Mouse (Mus musculus) adrenal gland, adult (tissue): ENCODE results near the gene Pde6c.
A peak's percentile ranks its signal among the peaks of the same experiment; 100 is the strongest.

Source experiments
- DNase-seq, 2 experiments: peaks; one replicate each; pipeline ENCODE4 v3.0.0; 2022 to 2023; ENCODE audit warnings: low spot score in 1 of 2; ENCODE audit not compliant: inconsistent age in 2 of 2

Pde6c gene

DNA sequence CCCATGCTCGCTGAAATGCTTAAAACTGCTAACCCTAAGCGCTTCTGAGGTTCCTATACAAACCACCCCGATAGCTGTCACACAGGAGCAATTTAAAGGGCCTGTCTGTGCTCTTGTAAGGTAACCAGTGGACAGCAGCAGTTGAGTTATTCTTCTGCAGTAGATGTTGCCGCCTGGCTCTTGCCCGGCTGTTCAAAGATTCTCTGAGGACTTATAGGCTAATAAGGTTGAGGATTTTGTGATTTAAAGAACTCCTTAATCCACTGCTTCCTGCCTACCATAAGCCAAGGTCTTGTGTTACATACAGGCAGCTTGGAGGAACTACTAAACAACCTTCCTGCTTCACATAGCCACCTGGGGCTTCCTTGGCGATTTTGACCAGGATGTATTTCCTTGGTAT, at the start of gene Pde6c:
Pde6c (plus strand) TSS at position 301 of the 400 bp plus-strand sequence.
- DNase-seq, result no peak

DNA sequence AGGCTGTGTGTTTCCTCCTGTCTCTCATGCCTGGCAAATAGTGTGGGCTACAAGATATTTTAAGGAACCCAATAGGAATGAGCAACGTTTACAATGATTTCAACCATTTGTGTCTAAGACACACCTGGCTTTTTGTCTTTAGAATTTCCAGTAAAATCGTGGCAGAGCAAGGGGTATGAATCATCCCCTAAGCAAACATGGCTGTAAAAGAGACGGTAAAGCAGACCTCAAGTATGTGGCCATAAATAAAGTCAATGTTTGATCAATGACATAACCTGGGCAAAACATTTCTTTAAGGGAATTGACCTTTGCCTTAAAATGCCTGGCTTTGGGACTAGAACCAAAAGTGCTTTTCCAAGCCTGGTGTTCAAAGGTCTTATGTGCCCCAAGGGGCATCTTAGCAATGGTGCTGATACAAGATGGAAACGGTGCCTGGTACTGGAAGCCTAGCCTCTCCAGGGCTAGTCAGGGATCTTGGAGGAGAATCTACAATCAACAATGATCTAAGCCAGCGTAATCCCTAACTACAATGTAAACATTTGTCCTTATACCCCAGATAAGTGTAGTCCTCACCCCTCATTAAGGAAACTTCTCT, 49.6 kb upstream of the Pde6c start:
- no peak for DNase-seq

DNA sequence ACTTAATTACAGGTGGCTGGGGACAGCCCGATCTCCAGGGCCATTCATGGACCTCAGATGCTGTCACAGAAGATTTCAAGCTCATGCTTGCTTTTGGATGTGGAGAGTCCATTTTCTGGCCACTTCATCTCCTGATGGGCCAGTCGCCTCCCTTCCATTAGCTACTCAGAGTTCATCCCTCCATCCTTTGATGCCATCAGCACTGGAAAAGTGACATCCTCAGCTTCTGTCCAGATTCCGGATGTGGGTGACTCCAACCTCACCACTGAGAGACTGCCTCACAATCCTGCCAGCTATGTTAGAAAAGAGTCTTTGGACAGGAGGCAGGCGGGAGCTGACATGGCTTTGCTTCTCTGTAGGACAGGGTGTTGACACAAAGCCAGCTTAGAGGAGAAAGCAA, 46.7 kb upstream of the Pde6c start:
- DNase-seq, result no peak

DNA sequence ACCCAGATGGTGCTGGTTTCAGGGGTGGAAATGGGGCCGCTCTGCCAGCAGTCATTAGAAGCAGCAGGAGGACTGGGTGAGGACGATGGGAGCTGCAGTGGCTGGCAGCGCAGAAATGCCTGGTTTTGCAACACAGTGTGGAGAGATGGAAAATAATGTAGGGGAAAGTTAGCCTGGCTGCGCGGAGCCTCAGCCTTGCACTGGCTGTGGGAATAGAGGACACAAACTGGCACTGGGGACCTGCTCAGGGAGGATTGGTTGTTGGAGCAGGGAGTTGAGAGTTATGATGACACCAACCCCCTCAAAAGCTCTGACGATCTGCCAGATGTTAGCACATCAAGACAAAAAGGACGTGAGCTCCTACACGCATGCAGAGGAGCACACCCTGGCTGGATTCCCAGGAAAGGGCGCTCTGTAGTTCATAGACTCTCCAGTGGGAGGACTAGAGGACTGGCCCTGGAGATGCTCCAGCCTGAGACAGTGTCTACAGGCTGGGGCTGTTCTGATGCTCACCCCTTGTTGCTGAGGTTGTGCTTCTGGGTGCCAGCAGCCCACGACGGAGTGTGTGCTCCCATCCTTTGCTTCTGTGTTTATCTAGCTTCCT, 45.5 kb upstream of the Pde6c start:
- peak in 1 of 2 experiments; percentile 75 for DNase-seq

DNA sequence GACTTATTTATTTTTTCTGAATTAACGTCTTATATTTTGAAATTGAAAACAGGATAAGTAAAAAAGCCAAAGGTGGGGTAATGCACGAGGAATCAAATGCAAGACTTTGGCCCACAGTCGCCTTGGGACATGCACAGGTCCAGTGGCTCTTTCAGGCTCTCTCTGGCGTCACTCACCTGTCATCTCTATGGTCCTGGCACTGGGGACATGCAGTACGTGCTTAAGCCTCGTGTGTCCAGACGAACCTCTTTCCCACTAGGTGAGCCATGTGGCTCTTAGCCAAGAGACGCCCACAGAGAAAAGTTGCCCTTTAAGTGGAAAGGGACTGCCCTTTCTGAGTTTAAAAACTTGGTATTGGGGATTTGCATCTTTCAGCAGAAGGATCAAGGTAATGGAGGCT, 43.2 kb upstream of the Pde6c start:
- DNase-seq, result no peak

DNA sequence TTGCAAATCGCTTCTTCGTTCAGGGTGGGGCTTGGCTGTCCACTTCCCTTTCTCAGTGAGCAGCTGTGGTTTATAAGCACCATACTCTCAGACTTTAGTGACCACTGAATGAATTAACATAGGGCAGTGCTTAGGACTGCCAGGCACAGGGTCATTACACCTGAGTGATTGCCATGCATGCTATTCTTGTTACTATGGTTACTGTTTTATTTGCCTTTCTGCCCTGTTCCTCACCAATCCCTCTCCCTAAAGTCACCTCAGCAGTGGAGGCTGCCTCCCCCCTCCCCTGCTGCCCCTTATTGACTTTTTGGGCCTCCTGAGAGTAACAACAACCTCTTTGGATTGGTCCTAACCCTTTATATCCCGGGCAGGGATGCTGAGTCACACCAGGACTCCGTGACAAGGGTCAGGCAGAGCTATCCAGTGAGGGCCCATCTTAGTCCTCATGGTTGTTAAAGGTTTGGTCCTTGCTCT, 41.0 kb upstream of the Pde6c start:
- no peak for DNase-seq

DNA sequence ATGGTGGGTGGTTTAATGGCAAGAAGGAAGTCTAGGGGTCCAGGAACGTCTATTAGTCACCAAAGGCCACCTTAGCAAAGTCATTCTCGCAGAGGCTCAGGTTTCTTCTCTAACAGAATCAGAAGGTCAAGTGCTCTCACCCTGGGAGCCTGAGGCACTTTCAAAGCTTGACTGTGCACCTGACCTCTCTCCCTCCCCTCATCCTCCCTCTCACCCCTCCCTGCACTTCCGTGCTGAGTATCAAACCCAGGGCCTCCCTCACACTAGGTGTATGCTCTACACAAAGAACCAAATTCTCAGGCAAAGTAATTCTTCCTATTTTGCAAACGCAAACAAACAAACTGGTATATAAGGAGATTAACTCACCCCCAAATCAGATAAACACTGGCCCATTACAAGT, 36.4 kb upstream of the Pde6c start:
- no peak for DNase-seq

DNA sequence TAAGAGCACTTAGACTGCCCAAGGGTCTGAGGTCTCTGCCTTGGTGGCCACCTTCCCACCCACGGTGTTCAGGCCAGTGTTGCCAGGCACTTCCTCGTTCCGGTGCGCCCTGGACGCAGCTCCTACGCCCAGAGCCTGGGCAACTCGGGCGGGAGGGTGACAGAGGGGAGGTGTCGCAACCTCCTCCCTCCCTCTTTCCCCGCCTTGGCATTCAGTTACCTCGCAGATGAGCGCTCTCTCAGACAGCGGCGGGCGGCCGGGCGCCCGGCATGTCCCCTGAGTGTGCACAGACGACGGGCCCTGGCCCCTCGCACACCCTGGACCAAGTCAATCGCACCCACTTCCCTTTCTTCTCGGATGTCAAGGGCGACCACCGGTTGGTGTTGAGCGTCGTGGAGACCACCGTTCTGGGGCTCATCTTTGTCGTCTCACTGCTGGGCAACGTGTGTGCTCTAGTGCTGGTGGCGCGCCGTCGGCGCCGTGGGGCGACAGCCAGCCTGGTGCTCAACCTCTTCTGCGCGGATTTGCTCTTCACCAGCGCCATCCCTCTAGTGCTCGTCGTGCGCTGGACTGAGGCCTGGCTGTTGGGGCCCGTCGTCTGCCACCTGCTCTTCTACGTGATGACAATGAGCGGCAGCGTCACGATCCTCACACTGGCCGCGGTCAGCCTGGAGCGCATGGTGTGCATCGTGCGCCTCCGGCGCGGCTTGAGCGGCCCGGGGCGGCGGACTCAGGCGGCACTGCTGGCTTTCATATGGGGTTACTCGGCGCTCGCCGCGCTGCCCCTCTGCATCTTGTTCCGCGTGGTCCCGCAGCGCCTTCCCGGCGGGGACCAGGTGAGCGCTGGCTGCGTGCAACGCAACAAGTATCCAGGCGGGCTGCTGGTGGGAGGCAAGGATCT, 35.5 kb upstream of the Pde6c start, which contains the start of gene Ffar4:
Ffar4 (plus strand) TSS at position 214 of the 901 bp plus-strand sequence.
- DNase-seq, result peak in 1 of 2 experiments; percentile 82

DNA sequence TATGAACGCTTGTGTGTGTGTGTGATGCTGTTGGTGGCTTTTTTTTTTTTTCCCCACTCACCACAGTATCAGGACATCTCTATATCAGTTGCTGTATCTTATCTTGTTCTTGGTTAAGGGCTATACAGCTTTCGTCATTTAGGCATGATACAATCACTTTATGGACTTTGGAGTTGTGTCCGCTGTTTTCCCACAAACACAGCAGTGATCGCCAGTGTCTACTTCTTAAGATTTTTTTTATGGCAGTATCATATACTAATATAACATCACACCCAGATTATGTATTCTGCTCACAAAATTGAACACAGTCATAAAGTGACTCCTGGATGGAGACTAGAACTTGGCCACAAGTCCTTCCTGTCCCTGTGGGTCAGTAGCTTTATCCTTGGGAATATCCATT, 24.7 kb upstream of the Pde6c start:
- DNase-seq, result no peak

DNA sequence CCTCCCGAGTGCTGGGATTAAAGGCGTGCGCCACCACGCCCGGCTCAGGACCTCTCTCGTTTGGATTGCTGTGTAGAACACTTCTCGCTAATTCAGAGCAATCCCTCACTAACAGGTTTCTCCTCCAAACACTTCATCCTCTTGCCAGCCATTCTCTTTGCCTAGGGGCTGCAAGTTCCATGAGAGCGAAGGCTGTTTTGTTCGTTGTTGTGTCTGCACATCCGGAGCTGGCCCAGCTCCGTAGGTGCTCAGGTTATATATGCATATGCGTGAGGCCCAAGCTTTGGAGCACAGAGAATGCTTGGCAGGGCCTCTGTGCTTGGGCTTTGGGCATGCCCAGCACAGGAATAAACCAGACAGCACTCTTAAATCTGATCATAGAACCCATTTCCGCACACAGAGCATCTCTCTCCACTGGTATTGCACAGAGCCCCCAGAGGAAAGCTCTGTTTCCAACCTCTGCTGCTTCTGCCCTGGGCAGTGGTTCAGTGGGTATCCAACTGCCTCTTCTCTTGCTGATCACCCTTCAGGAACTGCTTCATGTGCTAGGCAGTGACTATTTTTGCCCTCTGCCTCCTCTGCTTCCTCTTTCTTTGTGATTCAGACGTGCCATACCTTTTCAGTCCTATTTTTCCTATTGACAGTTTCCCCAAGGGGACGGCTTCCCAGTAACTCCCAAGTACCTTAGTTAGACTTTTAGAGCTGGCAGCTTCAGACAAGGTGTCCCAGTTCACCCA, 22.9 kb upstream of the Pde6c start:
- DNase-seq, result no peak

DNA sequence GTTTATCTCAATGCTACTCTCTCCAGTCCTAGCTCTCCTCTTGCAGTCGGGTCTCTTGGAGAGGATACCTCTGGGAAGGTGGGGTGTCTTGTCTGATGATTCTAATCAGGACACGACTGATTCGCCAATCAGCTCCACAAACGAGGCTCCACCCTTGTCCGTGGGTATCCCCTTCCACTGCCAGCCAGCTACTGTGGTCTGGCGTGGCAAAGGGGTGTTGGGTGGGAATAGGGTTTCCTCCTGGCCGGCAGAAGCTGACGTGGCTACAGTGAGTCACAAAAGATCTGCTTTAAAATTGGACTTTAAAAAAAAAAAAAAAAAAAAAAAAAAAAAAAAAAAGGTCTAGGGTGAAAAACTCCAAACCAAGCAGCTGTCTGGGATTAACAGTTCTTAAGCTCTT, 21.5 kb upstream of the Pde6c start:
- DNase-seq, result no peak

DNA sequence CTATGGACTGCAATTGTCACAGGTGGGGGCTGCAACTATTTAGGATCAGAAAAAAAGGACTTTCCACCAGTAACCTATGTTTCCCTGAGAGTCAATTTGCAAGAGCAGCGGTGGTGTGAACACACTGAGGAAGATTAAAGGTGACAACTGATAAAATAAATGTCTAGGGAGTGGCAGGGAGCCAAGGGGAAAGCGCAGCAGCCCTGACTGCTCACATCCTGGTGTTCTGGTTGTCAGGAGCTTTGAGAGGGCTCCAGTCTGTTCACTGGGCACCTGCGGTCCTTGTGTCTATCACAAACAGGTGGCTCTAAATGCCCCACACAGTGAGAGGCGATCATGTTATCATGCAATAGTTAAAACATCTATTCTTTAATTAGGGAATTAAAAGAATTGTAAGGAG, 20.0 kb upstream of the Pde6c start:
- no peak for DNase-seq

DNA sequence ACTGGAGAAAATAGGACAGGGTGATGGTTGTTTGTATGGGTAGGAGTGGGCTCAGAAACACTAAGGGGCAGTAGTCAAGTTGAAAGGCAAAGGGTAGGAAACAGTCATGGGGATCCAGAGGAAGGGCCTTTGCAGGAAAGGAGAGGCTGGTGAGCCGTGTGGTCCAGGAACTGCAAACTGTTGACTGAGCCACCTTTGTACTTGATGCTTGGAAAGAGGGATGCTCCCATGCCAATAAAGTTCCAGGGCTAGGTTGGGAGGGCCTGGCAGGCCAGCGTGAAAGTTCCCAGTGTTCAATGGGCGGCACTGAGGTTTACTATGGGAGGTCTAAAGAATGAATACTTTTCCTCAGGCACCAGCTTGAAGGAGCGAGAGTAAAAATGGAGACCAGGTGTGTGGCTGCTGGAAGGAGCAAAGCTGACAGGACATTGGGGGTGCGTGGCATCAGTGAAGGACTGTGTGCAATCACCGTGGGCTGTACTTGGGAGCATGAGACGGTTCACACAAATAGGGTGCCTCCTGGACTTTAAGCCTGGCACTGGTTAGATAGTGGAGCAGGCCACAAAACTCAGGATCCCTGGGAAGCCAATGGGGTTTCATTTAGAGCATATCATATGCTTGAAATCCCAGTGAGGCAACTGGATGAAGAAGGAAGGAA, 17.6 kb upstream of the Pde6c start:
- no peak for DNase-seq

DNA sequence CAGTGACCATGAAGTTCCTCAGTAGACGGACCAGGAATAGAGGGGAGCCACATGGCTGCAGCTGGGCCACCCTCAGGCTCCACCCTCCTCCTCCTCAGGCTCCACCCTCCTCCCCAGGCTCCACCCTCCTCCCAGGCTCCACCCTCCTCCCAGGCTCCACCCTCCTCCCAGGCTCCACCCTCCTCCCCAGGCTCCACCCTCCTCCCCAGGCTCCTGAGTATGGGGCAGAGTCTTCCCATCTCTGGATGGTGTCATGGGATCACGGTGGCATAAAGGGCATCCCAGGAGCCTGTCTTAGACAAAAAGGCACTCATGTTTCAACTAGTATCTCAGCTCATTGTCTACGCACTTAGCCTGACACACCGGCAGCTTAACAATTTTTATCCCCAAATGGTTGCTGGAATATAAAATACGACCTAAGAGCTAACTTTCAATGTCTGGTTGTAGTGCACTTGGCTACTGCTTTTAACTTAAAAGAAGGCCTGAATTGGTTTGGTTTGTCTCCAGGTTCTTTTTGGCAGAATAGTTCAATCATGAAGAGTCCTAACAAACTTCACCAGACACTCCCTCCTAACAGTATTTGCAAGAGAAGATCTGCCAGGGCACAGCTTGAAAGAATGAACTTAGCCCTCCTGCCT, 12.3 kb upstream of the Pde6c start:
- no peak for DNase-seq

DNA sequence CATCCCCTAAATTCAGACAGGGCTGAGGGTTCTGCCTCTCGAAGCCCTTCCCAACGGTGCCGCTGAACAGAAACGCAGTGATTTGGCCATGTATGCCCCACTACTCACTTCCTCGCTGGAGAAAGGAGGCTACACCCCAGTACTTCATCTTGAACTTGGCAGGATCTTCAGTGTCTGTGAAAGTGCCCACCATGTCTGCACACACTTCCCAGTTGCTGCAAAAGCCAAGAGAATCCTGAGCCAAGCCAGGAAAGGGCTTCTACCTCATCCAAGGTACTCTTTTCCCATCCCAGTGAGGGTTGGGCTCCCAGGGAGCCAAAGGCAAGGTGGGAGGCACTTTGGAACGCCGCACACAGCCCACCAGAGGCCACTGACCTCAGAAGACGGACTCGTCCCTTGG, 8.7 kb upstream of the Pde6c start:
- no peak for DNase-seq

DNA sequence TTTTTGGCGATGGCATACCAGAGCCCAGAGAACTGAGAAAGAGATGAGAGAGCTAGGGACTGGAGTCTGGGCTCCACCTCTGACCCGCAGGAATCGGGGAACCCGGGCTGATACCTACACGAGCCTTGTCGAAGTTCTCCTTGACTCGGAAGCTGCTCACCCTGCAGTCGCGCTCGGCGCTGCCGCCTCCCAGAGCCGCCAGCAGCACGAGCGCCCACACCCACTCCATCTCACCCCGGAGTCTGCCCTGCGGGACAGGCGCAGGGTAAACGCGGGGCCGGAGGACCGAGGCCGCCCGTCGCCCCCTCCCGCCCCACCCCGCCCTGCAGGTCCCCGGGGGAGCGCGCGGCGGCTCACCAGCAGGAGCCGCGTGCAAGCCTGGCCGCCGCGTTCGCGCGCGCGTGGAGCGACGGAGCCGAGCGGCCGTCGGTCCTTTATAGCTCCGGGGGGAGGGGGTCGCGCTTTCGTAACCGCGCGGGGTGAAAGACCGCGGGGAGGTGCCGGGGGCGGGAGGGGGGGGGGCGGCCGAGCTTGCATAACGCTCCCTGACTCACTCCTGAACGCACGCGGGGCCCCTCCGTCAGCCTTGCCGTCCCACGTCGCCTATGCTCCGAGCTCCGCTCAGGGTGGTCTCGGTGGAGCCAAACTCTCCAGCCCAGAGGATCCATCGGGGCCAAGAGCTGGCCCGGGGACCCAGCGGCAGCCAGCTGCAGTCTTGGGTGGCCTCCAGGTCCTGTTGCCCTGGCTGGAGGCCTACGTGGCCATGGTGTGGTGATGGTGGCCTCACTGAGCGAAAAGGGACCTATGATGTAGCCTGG, 8.0 kb upstream of the Pde6c start:
- DNase-seq, result peak in 1 of 2 experiments; percentile 59

DNA sequence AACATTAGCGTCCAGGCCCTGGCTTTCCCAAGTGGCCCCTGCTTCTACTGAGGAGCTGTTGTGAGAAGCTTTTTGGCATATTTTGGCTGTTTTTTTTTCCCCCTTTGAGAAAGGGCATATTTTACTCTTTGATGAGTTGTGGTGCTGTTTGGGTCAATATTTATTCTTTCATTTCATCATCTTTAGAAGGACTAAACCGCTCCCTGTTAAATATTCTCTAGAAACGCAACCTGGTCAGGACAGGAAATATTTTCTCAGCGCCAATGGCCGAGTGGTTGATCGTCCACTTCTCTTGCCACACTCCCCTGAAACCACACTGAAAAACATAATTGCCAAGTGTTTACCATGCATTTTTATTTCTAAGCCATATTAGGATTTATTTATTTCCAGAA, 7.4 kb upstream of the Pde6c start, which contains the start of gene Rbp4:
Rbp4 (minus strand) TSS at position 63 of the 392 bp plus-strand sequence.
- DNase-seq, result no peak

DNA sequence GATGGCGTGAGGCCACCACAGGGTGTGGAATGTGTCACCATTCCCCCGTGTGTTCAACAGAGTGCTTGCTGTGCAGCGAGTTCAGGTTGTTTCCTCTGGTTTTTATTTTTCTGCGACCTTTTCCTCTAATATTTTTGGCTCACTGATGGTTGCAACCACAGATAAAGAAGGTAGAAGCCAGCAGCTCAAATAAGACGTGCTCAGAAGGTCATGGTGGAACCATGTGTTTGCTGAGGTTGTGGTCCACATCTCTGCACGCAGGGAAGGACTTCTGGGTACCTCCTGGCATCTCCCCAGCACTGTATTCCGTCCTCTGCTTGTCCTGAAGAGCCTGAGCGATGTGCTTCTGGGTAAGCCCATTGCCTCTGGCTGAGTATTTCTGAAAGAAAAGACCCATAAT, 5.9 kb upstream of the Pde6c start:
- DNase-seq, result no peak

DNA sequence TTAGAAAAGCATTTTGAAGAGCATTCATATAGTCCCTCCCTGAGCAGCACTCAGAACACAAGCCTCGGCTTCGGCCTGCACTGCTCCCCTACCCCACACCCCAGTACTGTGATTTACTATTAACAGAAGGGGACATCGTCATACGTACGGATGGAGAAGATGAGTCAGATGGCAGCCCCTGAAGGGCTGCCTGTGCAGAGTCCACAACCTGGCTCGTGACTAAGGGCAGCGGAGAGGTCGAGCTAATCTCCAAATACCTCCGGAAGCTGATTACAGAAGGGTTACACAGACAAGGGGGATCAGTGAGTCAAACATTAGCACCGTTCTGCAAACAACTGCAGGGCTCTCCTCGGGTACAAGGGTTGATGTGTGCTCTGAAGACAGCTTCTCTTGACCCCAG, 1.4 kb downstream of the Pde6c start:
- DNase-seq, result no peak
